Mouse (Mus musculus) gastrocnemius, postnatal 25 days (tissue): ENCODE data around the gene Prss12. TPM values are rescaled to one million over a fixed set of nuclear protein-coding genes. Genes with fewer than 3 reads are reported as not detected.
"Not testable (repeated sequence)": the region's sequence is repeated elsewhere in the genome, so short reads cannot be mapped to it uniquely, and the experiment has no call there.

ENCODE experiments used
- DNase-seq: peaks from one replicate; pipeline ENCODE4 v3.0.0; 2022
- total RNA-seq, 2 experiments: library from RNA; stranded (reverse); gene quantifications; 1 replicate in 1 of 2; 2 replicates in 1 of 2; pipeline ENCODE4 v1.2.3; 2021

Gene Prss12
- total RNA-seq, 2 experiments from 2014 or later, result 0.84 to 1.6 TPM

- no peak for DNase-seq
Measured at GRCm38 (mm10) chr3:123476833-123477232, 30.1 kb downstream of the Prss12 start.

GRCm38 (mm10) chr3:123481266-123481665 lies 34.6 kb downstream of the Prss12 start:
- no peak for DNase-seq

- DNase-seq, result no peak
Measured at GRCm38 (mm10) chr3:123491814-123492213, 45.1 kb downstream of the Prss12 start.

GRCm38 (mm10) chr3:123493163-123493562 lies 46.5 kb downstream of the Prss12 start:
- DNase-seq, result no peak

GRCm38 (mm10) chr3:123495088-123495487 lies 48.4 kb downstream of the Prss12 start:
- no peak for DNase-seq

- no peak for DNase-seq
Measured at GRCm38 (mm10) chr3:123498787-123499186, 52.1 kb downstream of the Prss12 start.

GRCm38 (mm10) chr3:123501798-123502197 lies 55.1 kb downstream of the Prss12 start:
- not testable (repeated sequence) for DNase-seq

GRCm38 (mm10) chr3:123503943-123504342 lies 57.2 kb downstream of the Prss12 start:
- DNase-seq, result no peak

- DNase-seq, result no peak
Measured at GRCm38 (mm10) chr3:123504783-123505182, 58.1 kb downstream of the Prss12 start.

- no peak for DNase-seq
Measured at GRCm38 (mm10) chr3:123505778-123506667, 59.3 kb downstream of the Prss12 start.

GRCm38 (mm10) chr3:123506699-123507662 lies 60.3 kb downstream of the Prss12 start:
- DNase-seq, result no peak

- no peak for DNase-seq
Measured at GRCm38 (mm10) chr3:123507663-123508055, 60.9 kb downstream of the Prss12 start.

GRCm38 (mm10) chr3:123508056-123508674 lies 61.5 kb downstream of the Prss12 start:
- peak; percentile 98 for DNase-seq

GRCm38 (mm10) chr3:123508675-123509376 lies 62.1 kb downstream of the Prss12 start:
- no peak for DNase-seq

GRCm38 (mm10) chr3:123511818-123512217 lies 65.1 kb downstream of the Prss12 start:
- DNase-seq, result no peak

GRCm38 (mm10) chr3:123514886-123515285 lies 68.2 kb downstream of the Prss12 start:
- DNase-seq, result no peak

GRCm38 (mm10) chr3:123515600-123516359 lies 69.1 kb downstream of the Prss12 start:
- DNase-seq, result no peak

GRCm38 (mm10) chr3:123516784-123517183 lies 70.1 kb downstream of the Prss12 start:
- DNase-seq, result no peak

GRCm38 (mm10) chr3:123526313-123527067 lies 79.8 kb downstream of the Prss12 start:
- DNase-seq, result no peak
